Mouse (Mus musculus) embryonic facial prominence, embryonic 10.5 days (tissue): ENCODE measurements around the gene Bclaf1. TPM values are rescaled to one million over a fixed set of nuclear protein-coding genes. Genes with fewer than 3 reads are reported as not detected.

Experiments
- DNase-seq: peaks from one replicate; pipeline ENCODE4 v3.0.0-alpha.2; 2017; ENCODE audit warnings: low spot score
- H3K27ac ChIP-seq: fragments of 300-500 bp; sonication (generic); replicated peaks from 2 replicates; pipeline ENCODE4 v1.5.1; 2016; ENCODE audit warnings: mild to moderate bottlenecking
- H3K27me3 ChIP-seq: fragments of 300-500 bp; sonication (generic); replicated peaks from 2 replicates; pipeline ENCODE4 v1.6.1; 2016; ENCODE audit warnings: low read depth, mild to moderate bottlenecking; ENCODE audit not compliant: poor library complexity, severe bottlenecking
- H3K36me3 ChIP-seq: fragments of 300-500 bp; sonication (generic); replicated peaks from 2 replicates; pipeline ENCODE4 v1.6.1; 2016; ENCODE audit warnings: mild to moderate bottlenecking, moderate library complexity
- H3K4me1 ChIP-seq: fragments of 300-500 bp; sonication (generic); 2 replicates; pipeline ENCODE4 v1.6.1; 2016
- H3K4me3 ChIP-seq: fragments of 300-500 bp; sonication (generic); 2 replicates; pipeline ENCODE4 v1.5.1; 2016; ENCODE audit warnings: mild to moderate bottlenecking, moderate library complexity
- H3K9me3 ChIP-seq: fragments of 300-500 bp; sonication (generic); 2 replicates; pipeline ENCODE4 v1.6.1; 2016; ENCODE audit warnings: mild to moderate bottlenecking
- WGBS: fragments of 180-500 bp; shearing (Covaris S2); methylation state at CpG from one replicate; pipeline ENCODE4 v1.1.7; 2016; 5-methylcytosine and 5-hydroxymethylcytosine counted together
- polyA plus RNA-seq: library from polyadenylated mRNA; unstranded; fragments of >200 nt; fragmentation: Nextera tagmentation; extraction: Ambion mirVana; gene quantifications from 2 replicates; pipeline ENCODE4 v1.2.1, GENCODE M21; 2016

Gene Bclaf1
- polyA plus RNA-seq, 1 experiment from 2014 or later, result 177 TPM

- Histone ChIP-seq H3K27me3 (no peaks in the 10 kb centered on the region), H3K9me3 (no peaks in the 10 kb centered on the region), H3K4me1 (peaks cover 25% of the 10 kb centered on the region), H3K4me3 (peak overlapping the region; percentile 44), H3K27ac (peak overlapping the region; percentile 48), H3K36me3 (no peaks in the 10 kb centered on the region)
- WGBS, result 22% methylated on average over 11 of the region's 11 CpGs
- DNase-seq, result peak; percentile 82
These were observed 21.8 kb upstream of the Bclaf1 start for GRCm38 (mm10) chr10:20290467-20290883.

- Histone ChIP-seq H3K4me1 (no peaks in the 10 kb centered on the region), H3K9me3 (no peaks in the 10 kb centered on the region), H3K27me3 (no peaks in the 10 kb centered on the region), H3K27ac (no peak overlapping the region), H3K36me3 (no peaks in the 10 kb centered on the region), H3K4me3 (no peak overlapping the region)
- WGBS, result 71% methylated on average over 5 of the region's 5 CpGs
- DNase-seq, result no peak
These were observed 16.3 kb upstream of the Bclaf1 start for GRCm38 (mm10) chr10:20295961-20296360.

GRCm38 (mm10) chr10:20298152-20298920 is 13.9 kb upstream of the Bclaf1 start:
- no peaks in the 10 kb centered on the region for H3K4me1 ChIP-seq
- no peak overlapping the region for H3K4me3 ChIP-seq
- WGBS, result 48% methylated on average over 3 of the region's 3 CpGs
- no peak overlapping the region for H3K27ac ChIP-seq
- H3K36me3 ChIP-seq, result no peaks in the 10 kb centered on the region
- no peaks in the 10 kb centered on the region for H3K9me3 ChIP-seq
- no peaks in the 10 kb centered on the region for H3K27me3 ChIP-seq
- no peak for DNase-seq

DNA sequence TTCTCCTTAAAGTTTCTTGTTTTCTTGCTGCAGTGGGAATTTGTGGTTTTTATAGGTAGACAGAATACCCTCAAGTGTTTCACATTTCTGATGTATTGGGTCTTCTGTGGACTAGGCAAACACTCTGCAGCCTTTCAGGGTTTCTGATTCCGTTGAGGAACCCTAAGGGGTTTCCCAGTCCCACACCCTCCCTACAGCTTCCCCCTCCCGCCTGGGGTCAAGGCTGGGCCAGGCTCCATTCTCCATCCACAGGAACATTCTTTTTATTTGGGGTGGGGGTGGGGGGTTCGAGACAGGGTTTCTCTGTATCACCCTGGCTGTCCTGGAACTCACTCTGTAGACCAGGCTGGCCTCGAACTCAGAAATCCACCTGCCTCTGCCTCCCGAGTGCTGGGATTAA is 13.2 kb upstream of the Bclaf1 start:
- WGBS, result 79% methylated on average over 5 of the region's 5 CpGs
- Histone ChIP-seq H3K9me3 (no peaks in the 10 kb centered on the region), H3K4me1 (no peaks in the 10 kb centered on the region)

DNA sequence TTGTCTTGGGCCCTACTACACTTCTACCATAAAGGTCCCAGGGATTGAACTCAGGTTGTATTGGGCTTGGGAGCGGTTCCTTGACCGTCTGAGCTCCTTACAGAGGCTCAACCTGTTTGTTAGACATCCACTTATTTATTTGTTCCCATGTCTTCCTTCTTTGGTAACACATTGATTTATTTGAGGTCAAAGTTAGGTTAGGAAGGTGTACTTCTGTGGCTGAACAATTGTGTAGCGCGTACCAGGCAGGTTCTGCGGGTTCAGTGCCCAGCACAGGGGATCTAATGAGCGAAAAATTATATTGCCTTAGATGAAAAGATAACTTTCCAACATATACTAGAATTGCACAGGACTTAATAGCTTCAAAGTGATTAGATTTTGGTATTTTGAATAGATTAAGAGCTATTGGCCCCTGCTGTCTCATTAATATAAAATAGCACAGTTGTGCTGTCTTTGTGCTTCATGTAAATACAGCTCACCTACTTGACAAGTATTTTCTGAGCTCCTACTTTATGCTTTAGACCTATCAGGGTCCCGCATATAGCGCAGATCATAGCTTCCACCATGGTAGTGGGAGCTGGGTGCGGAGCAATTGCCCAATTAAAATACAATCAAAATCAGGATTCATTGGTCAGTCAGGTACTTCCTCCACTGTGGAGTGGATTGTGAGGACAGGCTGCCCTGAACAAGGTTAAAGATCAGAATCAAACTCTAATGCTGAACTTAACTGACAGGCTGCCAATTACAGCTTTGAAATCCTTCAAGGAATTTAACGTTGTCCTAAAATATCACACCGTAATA is 1.1 kb upstream of the Bclaf1 start:
- H3K4me3 ChIP-seq, result peak overlapping the region; percentile 82
- WGBS, result 50% methylated on average over 11 of the region's 11 CpGs
- peaks cover 19% of the 10 kb centered on the region for H3K4me1 ChIP-seq
- no peaks in the 10 kb centered on the region for H3K27me3 ChIP-seq
- H3K27ac ChIP-seq, result peak overlapping the region; percentile 98
- DNase-seq, result peak; percentile 23
- peaks cover 17% of the 10 kb centered on the region for H3K36me3 ChIP-seq
- no peaks in the 10 kb centered on the region for H3K9me3 ChIP-seq

More for the DNA sequence above, 13.2 kb upstream of the Bclaf1 start:
- DNase-seq, result no peak
- no peak overlapping the region for H3K27ac ChIP-seq
- H3K4me3 ChIP-seq, result no peak overlapping the region
- no peaks in the 10 kb centered on the region for H3K27me3 ChIP-seq
- no peaks in the 10 kb centered on the region for H3K36me3 ChIP-seq

DNA sequence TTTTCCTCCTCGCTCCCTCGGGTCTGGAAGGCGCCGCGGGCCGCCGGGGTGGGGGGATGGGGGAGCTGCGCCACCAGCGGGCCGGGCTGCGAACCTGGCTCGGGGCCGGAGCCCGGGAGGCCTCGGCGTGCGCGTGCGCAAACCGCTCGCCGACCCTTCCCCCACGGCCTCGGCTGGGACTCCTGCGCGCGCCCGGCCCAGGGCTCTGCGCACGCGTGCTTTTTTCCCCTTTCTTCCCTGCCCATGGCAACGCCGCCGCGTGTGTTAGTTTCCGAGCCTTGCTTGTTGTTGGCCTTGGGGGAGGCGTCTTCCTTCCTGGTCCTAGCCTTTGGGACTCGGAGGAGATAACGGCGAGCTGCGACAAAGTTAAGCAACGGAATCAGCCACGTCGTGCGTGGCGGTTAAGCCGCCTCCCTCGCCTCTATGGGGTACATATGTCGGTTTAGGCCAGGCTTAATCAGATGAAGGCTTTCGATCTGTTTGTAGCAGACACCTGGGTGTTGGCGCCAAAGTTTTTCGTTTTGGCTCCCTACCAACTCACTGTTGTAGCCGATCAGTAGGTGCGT is 550 bp downstream of the Bclaf1 start:
- peaks cover 29% of the 10 kb centered on the region for H3K36me3 ChIP-seq
- under 1% methylated on average over 54 of the region's 54 CpGs for WGBS

GRCm38 (mm10) chr10:20313447-20313846 is 1.2 kb downstream of the Bclaf1 start:
- H3K4me3 ChIP-seq, result peak overlapping the region; percentile 82
- no peaks in the 10 kb centered on the region for H3K27me3 ChIP-seq
- no peak for DNase-seq
- H3K36me3 ChIP-seq, result peaks cover 35% of the 10 kb centered on the region
- WGBS, result 49% methylated on average over 13 of the region's 13 CpGs
- peak overlapping the region; percentile 98 for H3K27ac ChIP-seq
- H3K4me1 ChIP-seq, result peaks cover 19% of the 10 kb centered on the region
- no peaks in the 10 kb centered on the region for H3K9me3 ChIP-seq

More for the DNA sequence above, 550 bp downstream of the Bclaf1 start:
- Histone ChIP-seq H3K27ac (peak overlapping the region; percentile 98), H3K27me3 (no peaks in the 10 kb centered on the region), H3K9me3 (no peaks in the 10 kb centered on the region), H3K4me1 (peaks cover 19% of the 10 kb centered on the region), H3K4me3 (peak overlapping the region; percentile 82)
- DNase-seq, result peak; percentile 93

DNA sequence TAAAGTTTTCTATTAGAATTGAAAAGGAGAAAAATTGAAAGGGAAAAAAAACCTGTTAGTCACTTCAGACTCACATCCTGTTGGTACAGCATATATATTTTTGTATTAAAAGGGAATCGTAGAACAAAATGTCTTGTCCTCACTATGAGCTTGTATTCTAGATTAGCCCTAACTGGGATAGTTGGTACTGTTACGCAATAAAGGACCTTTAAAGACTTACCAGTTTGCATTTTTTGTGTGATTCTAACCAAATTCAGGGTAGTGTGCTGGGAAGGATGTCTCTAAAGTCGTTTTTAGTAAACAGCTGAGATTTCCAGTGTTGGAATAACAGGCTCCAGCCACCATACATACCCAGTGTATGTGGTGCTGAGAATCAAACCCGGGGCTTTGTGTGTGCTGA is 1.7 kb downstream of the Bclaf1 start:
- Histone ChIP-seq H3K36me3 (peaks cover 40% of the 10 kb centered on the region), H3K4me1 (peaks cover 19% of the 10 kb centered on the region), H3K27ac (no peak overlapping the region), H3K4me3 (peak overlapping the region; percentile 82), H3K9me3 (no peaks in the 10 kb centered on the region), H3K27me3 (no peaks in the 10 kb centered on the region)
- 89% methylated on average over 4 of the region's 4 CpGs for WGBS
- DNase-seq, result no peak

DNA sequence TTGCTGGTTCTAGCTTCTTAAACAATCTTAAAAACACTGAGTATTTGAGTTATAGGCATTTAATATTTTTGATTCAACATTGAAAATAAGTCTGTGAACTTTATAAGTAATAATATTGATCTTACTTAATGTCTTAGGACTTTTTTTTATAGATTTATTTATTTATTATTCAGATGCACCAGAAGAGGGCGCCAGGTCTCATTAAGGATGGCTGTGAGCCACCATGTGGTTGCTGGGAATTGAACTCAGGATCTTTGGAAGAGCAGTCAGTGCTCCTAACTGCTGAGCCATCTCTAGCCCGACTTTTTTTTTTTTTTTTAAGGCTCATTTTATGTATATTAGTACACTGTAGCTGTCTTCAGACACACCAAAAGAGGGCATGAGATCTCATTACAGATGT is 2.5 kb downstream of the Bclaf1 start:
- no peak overlapping the region for H3K4me3 ChIP-seq
- peaks cover 19% of the 10 kb centered on the region for H3K4me1 ChIP-seq
- no peaks in the 10 kb centered on the region for H3K9me3 ChIP-seq
- H3K36me3 ChIP-seq, result peaks cover 48% of the 10 kb centered on the region
- DNase-seq, result no peak
- H3K27me3 ChIP-seq, result no peaks in the 10 kb centered on the region
- 65% methylated on average over 2 of the region's 2 CpGs for WGBS
- H3K27ac ChIP-seq, result no peak overlapping the region

- no peak for DNase-seq
- no peaks in the 10 kb centered on the region for H3K9me3 ChIP-seq
These were observed 5.2 kb downstream of the Bclaf1 start for GRCm38 (mm10) chr10:20317466-20317865.

DNA sequence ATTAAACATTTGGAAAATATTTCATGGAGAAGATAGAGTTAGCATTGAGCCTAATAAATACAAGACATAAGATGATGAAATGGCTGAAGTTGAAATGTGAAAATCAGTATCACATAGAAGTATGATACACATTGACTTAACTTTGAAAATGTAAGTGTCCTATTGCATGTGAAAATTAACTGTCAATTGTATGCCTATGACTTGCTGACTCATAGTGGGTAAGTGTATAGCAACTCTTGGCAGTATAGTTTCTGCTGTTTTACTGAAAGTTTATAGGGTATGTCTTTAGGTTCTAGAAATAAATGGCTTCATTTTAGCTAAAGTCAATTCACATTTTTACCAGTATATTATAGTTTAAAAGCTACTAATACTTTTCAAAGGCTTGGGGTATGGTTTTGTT is 14.0 kb downstream of the Bclaf1 start:
- H3K36me3 ChIP-seq, result peaks cover 100% of the 10 kb centered on the region
- H3K27ac ChIP-seq, result no peak overlapping the region
- H3K9me3 ChIP-seq, result no peaks in the 10 kb centered on the region
- no peaks in the 10 kb centered on the region for H3K4me1 ChIP-seq
- DNase-seq, result no peak
- no peaks in the 10 kb centered on the region for H3K27me3 ChIP-seq
- no peak overlapping the region for H3K4me3 ChIP-seq

More at GRCm38 (mm10) chr10:20317466-20317865, 5.2 kb downstream of the Bclaf1 start:
- Histone ChIP-seq H3K36me3 (peaks cover 75% of the 10 kb centered on the region), H3K27ac (no peak overlapping the region), H3K4me1 (peaks cover 9% of the 10 kb centered on the region), H3K4me3 (no peak overlapping the region), H3K27me3 (no peaks in the 10 kb centered on the region)
- WGBS, result 90% methylated on average over 5 of the region's 5 CpGs

- Histone ChIP-seq H3K4me3 (no peak overlapping the region), H3K36me3 (peaks cover 100% of the 10 kb centered on the region), H3K27ac (no peak overlapping the region), H3K4me1 (no peaks in the 10 kb centered on the region), H3K9me3 (no peaks in the 10 kb centered on the region), H3K27me3 (no peaks in the 10 kb centered on the region)
- 95% methylated on average over 2 of the region's 2 CpGs for WGBS
- no peak for DNase-seq
These were observed 19.0 kb downstream of the Bclaf1 start for GRCm38 (mm10) chr10:20331262-20331661.
